Mouse (Mus musculus): Measurements from ENCODE around the gene Tgm4. TPM values are rescaled to one million over a fixed set of nuclear protein-coding genes. Genes with fewer than 3 reads are reported as not detected.

Tgm4 gene
- polyA plus RNA-seq, 1 experiment from 2014 or later: 0.73 TPM

DNA sequence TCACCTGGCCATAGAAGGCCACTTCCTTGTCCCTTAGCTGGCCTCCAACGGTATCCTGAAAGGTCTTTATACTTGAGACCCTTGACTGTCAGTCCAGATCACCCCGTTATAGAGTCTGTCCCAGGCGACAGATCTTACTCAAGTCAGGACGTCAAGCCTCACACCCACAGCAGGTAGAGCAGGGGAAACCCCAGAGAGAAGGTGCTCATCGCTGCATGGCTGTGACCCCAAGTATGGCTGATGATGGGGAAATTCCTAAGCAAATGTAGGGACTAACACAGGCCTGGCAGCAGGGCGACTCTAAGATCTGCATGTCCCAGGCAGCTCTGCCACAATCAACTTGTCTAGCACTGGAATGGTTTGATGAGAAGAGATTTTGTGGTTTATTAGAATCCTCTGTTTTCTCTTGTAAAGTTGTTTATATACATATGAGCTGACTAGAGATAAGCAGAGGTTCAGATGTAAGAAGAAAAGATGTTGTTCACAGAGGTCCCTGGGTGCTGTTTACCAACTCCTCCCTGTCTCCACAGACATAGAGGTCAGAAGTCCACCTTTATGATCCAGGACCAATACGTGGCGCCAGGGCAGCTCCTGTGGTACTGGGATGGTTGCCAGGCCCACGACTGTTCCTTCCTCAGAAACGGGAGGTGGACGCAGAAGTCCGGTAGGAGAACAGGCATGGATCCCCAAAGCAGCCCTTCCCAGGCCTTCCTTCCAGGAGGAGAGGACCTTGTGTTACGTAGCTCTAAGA, 2.9 kb upstream of the Tgm4 start:
- Histone ChIP-seq H3K4me3 (replicated peaks; ENCODE audit: low read length) (no peak overlapping the region), H3K27me3 (replicated peaks; ENCODE audit: control insufficient read depth, insufficient read depth, low read length) (no peaks in the 10 kb centered on the region), H3K36me3 (ENCODE audit: control insufficient read depth, insufficient read depth) (no peaks in the 10 kb centered on the region), H3K9me3 (ENCODE audit: control insufficient read depth, low read length) (no peaks in the 10 kb centered on the region), H3K4me2 (ENCODE audit: low read length) (no peak overlapping the region), H3K27ac (ENCODE audit: low read length) (no peak overlapping the region), H3K9ac (replicated peaks; ENCODE audit: low read depth, low read length) (no peak overlapping the region), H3K4me1 (replicated peaks; ENCODE audit: control insufficient read depth, insufficient read depth, low read length) (no peaks in the 10 kb centered on the region)
- 88% methylated on average over 13 of the region's 13 CpGs for WGBS
- no peak for ATAC-seq

DNA sequence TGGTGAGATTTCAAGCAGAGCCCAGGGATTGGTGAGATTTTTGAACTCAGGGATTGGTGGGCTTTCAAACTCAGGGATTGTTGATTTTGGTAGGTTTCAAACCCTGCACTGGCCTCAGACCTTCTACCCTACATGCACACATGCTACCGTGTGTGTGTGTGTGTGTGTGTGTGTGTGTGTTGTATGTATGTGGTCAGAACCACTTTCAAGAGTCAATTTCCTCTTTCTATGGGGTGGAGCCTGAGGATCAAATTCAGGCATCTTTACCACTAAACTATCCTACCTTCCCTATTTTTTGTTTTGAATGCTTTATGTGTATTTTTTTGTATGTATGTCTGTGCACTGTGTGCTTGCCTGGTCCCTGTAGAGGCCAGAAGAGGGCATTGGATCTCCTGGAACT, 13.1 kb downstream of the Tgm4 start:
- WGBS: 92% methylated on average over 1 of the region's 1 CpGs
- Histone ChIP-seq H3K9ac (replicated peaks; ENCODE audit: low read depth, low read length) (no peak overlapping the region), H3K4me3 (replicated peaks; ENCODE audit: low read length) (no peak overlapping the region), H3K4me2 (ENCODE audit: low read length) (no peak overlapping the region), H3K27ac (ENCODE audit: low read length) (no peak overlapping the region), H3K4me1 (replicated peaks; ENCODE audit: control insufficient read depth, insufficient read depth, low read length) (no peaks in the 10 kb centered on the region), H3K9me3 (ENCODE audit: control insufficient read depth, low read length) (no peaks in the 10 kb centered on the region), H3K27me3 (replicated peaks; ENCODE audit: control insufficient read depth, insufficient read depth, low read length) (no peaks in the 10 kb centered on the region), H3K36me3 (ENCODE audit: control insufficient read depth, insufficient read depth) (no peaks in the 10 kb centered on the region)
- ATAC-seq: no peak

DNA sequence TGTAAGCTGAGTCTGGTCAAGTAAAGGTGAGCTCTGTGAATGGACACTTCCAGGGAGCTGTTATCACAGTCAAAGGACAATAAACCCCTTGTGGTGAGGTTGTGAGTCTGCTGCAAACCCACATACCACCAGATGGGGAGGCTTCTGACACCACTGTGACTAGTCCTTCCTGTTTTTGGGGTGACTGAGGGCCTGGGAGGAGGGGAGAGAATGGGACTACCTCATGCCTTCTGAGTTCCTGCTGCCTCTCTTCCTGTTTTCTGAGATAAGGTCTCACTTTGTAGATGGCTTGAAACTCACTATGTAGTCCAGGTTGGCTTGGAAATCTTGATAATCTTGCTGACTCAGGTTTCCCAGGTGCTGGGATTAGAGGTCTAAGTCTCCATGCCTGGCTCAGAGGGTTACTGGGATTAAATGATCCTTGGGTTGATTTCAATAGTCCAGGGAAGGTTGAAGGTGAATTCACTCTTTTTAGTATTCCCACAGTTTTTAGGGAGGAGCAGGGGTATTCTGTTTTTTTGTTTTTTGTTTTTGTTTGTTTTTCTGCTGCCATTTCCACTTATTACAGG, 24.3 kb downstream of the Tgm4 start:
- Histone ChIP-seq H3K9ac (replicated peaks; ENCODE audit: low read depth, low read length) (no peak overlapping the region), H3K27me3 (replicated peaks; ENCODE audit: control insufficient read depth, insufficient read depth, low read length) (no peaks in the 10 kb centered on the region), H3K27ac (ENCODE audit: low read length) (no peak overlapping the region), H3K9me3 (ENCODE audit: control insufficient read depth, low read length) (no peaks in the 10 kb centered on the region), H3K4me2 (ENCODE audit: low read length) (no peak overlapping the region), H3K4me3 (replicated peaks; ENCODE audit: low read length) (no peak overlapping the region), H3K36me3 (ENCODE audit: control insufficient read depth, insufficient read depth) (no peaks in the 10 kb centered on the region), H3K4me1 (replicated peaks; ENCODE audit: control insufficient read depth, insufficient read depth, low read length) (no peaks in the 10 kb centered on the region)
- no peak for ATAC-seq

DNA sequence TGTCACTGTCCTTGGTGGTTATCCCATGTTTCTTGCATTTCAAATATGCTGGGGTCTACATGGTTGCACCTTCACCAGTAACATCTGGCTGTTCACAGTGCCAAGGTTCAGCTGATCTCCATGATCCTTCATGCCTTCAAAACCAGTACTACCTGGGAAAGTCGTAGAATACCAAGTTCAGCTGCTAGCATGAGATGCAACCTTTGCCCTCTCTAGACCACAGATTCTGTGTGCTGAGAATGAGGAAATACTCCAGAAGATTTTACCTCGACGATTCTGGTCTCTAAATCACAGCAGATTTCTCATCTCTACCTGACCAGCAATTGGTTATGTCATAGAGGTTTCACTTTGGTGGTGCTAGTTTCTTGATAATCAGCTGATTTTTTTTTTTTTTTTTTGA, 25.6 kb downstream of the Tgm4 start:
- Histone ChIP-seq H3K27me3 (replicated peaks; ENCODE audit: control insufficient read depth, insufficient read depth, low read length) (no peaks in the 10 kb centered on the region), H3K4me2 (ENCODE audit: low read length) (no peak overlapping the region), H3K4me1 (replicated peaks; ENCODE audit: control insufficient read depth, insufficient read depth, low read length) (no peaks in the 10 kb centered on the region), H3K27ac (ENCODE audit: low read length) (no peak overlapping the region), H3K9ac (replicated peaks; ENCODE audit: low read depth, low read length) (no peak overlapping the region), H3K9me3 (ENCODE audit: control insufficient read depth, low read length) (no peaks in the 10 kb centered on the region), H3K36me3 (ENCODE audit: control insufficient read depth, insufficient read depth) (no peaks in the 10 kb centered on the region), H3K4me3 (replicated peaks; ENCODE audit: low read length) (no peak overlapping the region)
- ATAC-seq: no peak
- 92% methylated on average over 3 of the region's 3 CpGs for WGBS

DNA sequence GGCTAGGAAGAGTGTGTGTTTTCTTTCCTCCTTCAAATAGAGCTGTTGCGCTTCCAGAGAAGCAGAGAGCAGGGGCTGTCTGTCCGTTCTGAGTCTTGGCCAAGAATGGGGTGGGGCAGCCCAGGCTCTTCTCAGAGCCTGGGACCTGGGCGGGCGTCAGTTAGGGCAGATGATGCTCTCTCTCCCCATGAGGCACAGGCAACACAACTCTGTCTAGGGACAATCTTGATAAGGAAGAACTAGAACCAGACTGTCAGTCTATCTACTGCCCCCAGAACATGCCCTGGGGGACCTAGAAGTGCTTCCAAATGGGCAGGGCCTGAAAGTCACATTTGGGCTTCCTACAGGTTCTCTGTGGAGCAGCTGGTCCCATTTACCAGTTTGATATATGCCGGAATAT, 44.6 kb downstream of the Tgm4 start:
- Histone ChIP-seq H3K4me1 (replicated peaks; ENCODE audit: control insufficient read depth, insufficient read depth, low read length) (no peaks in the 10 kb centered on the region), H3K27ac (ENCODE audit: low read length) (no peak overlapping the region), H3K27me3 (replicated peaks; ENCODE audit: control insufficient read depth, insufficient read depth, low read length) (no peaks in the 10 kb centered on the region), H3K36me3 (ENCODE audit: control insufficient read depth, insufficient read depth) (peaks cover 28% of the 10 kb centered on the region), H3K4me3 (replicated peaks; ENCODE audit: low read length) (no peak overlapping the region), H3K4me2 (ENCODE audit: low read length) (no peak overlapping the region), H3K9ac (replicated peaks; ENCODE audit: low read depth, low read length) (no peak overlapping the region), H3K9me3 (ENCODE audit: control insufficient read depth, low read length) (no peaks in the 10 kb centered on the region)
- ATAC-seq: no peak
- 90% methylated on average over 5 of the region's 5 CpGs for WGBS

DNA sequence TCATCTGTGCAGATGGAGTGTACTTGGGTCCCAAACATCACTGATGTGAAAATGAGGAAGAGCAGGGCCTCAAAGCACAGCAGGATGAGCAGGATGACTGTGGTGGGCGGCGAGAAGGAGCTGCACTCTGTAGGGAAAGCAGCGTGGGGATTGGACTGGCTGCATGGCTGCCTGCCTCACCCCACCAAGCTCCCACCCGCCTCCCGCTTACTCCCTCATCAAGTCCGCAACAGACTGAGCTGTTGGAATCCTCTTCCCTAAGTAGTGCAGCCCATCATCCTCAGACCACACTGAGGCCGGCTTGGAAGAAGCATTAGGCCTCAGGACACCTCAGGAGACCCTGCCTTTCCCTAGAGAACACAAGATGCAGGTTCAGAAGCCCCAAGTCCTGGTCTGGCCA, 45.8 kb downstream of the Tgm4 start:
- Histone ChIP-seq H3K4me3 (replicated peaks; ENCODE audit: low read length) (no peak overlapping the region), H3K36me3 (ENCODE audit: control insufficient read depth, insufficient read depth) (peaks cover 31% of the 10 kb centered on the region), H3K9me3 (ENCODE audit: control insufficient read depth, low read length) (no peaks in the 10 kb centered on the region), H3K27ac (ENCODE audit: low read length) (no peak overlapping the region), H3K9ac (replicated peaks; ENCODE audit: low read depth, low read length) (no peak overlapping the region), H3K4me2 (ENCODE audit: low read length) (no peak overlapping the region), H3K4me1 (replicated peaks; ENCODE audit: control insufficient read depth, insufficient read depth, low read length) (no peaks in the 10 kb centered on the region), H3K27me3 (replicated peaks; ENCODE audit: control insufficient read depth, insufficient read depth, low read length) (no peaks in the 10 kb centered on the region)
- WGBS: 91% methylated on average over 7 of the region's 7 CpGs
- no peak for ATAC-seq

DNA sequence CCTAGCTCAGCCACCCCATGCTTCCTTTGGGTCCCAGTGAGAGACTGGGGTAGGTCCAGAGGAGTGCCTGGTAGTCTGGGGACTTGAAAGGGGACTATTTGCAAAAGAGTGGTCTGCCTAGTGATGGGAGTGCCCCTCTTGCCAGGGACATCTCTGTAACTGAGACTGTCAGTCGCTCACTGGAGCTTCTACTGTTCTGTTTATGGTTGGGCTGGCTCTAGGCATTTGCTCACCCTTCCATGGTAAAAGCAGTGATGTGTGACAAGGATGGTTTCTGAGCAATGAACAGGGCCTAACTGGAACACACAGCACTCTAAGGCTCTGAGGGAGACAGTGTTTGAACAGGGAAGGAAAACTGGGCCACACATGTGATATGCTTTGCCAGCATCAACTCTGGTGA, 46.3 kb downstream of the Tgm4 start:
- Histone ChIP-seq H3K9ac (replicated peaks; ENCODE audit: low read depth, low read length) (no peak overlapping the region), H3K4me1 (replicated peaks; ENCODE audit: control insufficient read depth, insufficient read depth, low read length) (no peaks in the 10 kb centered on the region), H3K9me3 (ENCODE audit: control insufficient read depth, low read length) (no peaks in the 10 kb centered on the region), H3K27ac (ENCODE audit: low read length) (no peak overlapping the region), H3K36me3 (ENCODE audit: control insufficient read depth, insufficient read depth) (peaks cover 33% of the 10 kb centered on the region), H3K27me3 (replicated peaks; ENCODE audit: control insufficient read depth, insufficient read depth, low read length) (no peaks in the 10 kb centered on the region), H3K4me2 (ENCODE audit: low read length) (no peak overlapping the region), H3K4me3 (replicated peaks; ENCODE audit: low read length) (no peak overlapping the region)
- ATAC-seq: no peak
- 85% methylated on average over 1 of the region's 1 CpGs for WGBS

DNA sequence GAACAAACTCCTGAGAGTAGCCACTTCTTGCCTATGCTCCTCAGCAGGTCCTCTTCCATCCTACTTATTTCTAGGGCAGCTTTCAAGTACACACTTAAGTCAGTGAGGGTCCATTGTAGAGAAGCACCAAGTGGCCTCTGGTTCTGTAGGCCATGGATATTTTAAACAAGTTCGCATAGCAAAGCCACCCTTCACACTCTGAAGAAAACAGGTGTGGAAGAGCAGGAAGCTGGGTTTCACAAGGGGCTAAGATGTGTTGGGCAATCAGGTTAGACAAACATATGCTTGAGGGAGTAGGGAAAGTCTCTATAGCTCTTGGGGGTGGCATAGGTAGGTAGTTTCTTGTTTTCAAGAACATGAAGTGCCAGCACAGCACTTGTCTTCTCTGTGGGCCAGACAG, 50.8 kb downstream of the Tgm4 start:
- H3K4me2 ChIP-seq (ENCODE audit: low read length): no peak overlapping the region
- no peaks in the 10 kb centered on the region for H3K4me1 ChIP-seq (replicated peaks; ENCODE audit: control insufficient read depth, insufficient read depth, low read length)
- 79% methylated on average over 1 of the region's 1 CpGs for WGBS
- no peaks in the 10 kb centered on the region for H3K27me3 ChIP-seq (replicated peaks; ENCODE audit: control insufficient read depth, insufficient read depth, low read length)
- no peak overlapping the region for H3K4me3 ChIP-seq (replicated peaks; ENCODE audit: low read length)
- no peak overlapping the region for H3K27ac ChIP-seq (ENCODE audit: low read length)
- no peak for ATAC-seq
- H3K36me3 ChIP-seq (ENCODE audit: control insufficient read depth, insufficient read depth): peaks cover 26% of the 10 kb centered on the region
- H3K9ac ChIP-seq (replicated peaks; ENCODE audit: low read depth, low read length): no peak overlapping the region
- H3K9me3 ChIP-seq (ENCODE audit: control insufficient read depth, low read length): no peaks in the 10 kb centered on the region

DNA sequence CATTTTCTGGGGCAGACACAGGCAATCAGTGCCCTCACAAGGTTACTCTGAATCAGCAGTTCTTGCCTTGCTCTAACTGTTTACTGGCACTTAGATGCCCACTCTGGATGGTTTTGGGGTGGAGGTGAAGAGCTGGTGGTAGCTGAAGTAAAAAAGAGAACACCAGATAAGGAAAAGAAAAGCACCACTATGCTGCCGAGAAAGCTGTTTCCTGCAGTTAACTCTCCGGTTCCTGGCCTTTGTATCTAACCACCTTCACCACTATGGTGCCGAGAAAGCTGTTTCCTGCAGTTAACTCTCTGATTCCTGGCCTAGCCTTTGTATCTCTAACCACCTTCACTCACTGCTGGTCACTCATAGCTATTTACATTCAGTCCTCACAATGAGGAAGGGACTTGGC, 53.0 kb downstream of the Tgm4 start:
- WGBS: 79% methylated on average over 3 of the region's 3 CpGs
- Histone ChIP-seq H3K4me3 (replicated peaks; ENCODE audit: low read length) (no peak overlapping the region), H3K4me1 (replicated peaks; ENCODE audit: control insufficient read depth, insufficient read depth, low read length) (no peaks in the 10 kb centered on the region), H3K27me3 (replicated peaks; ENCODE audit: control insufficient read depth, insufficient read depth, low read length) (no peaks in the 10 kb centered on the region), H3K4me2 (ENCODE audit: low read length) (no peak overlapping the region), H3K36me3 (ENCODE audit: control insufficient read depth, insufficient read depth) (peaks cover 19% of the 10 kb centered on the region), H3K27ac (ENCODE audit: low read length) (no peak overlapping the region), H3K9me3 (ENCODE audit: control insufficient read depth, low read length) (no peaks in the 10 kb centered on the region), H3K9ac (replicated peaks; ENCODE audit: low read depth, low read length) (no peak overlapping the region)
- no peak for ATAC-seq

DNA sequence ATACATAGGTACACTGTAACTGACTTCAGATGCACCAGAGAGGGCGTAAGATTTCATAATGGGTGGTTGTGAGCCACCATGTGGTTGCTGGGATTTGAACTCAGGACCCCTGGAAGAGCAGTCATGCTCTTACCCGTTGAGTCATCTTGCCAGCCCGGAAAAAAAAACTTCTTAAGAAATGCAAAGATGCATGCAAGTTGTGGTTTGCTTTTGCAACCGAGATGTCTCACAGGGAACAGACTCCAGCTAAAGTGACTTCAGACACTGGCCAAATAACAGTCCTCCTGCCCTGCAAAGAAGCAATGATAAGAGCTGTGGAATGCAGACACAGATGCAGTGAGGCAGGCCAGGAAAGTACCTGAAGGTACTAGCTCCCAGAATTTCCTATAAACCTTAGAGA, 56.3 kb downstream of the Tgm4 start:
- Histone ChIP-seq H3K36me3 (ENCODE audit: control insufficient read depth, insufficient read depth) (peaks cover 6% of the 10 kb centered on the region), H3K27me3 (replicated peaks; ENCODE audit: control insufficient read depth, insufficient read depth, low read length) (no peaks in the 10 kb centered on the region), H3K4me2 (ENCODE audit: low read length) (no peak overlapping the region), H3K4me1 (replicated peaks; ENCODE audit: control insufficient read depth, insufficient read depth, low read length) (no peaks in the 10 kb centered on the region), H3K4me3 (replicated peaks; ENCODE audit: low read length) (no peak overlapping the region), H3K9ac (replicated peaks; ENCODE audit: low read depth, low read length) (no peak overlapping the region), H3K27ac (ENCODE audit: low read length) (no peak overlapping the region), H3K9me3 (ENCODE audit: control insufficient read depth, low read length) (no peaks in the 10 kb centered on the region)
- 96% methylated on average over 4 of the region's 4 CpGs for WGBS
- ATAC-seq: no peak
